Mouse (Mus musculus): ENCODE measurements around the gene Rprd1b.

GRCm38 (mm10) chr2:158058534-158058933 lies 30.2 kb downstream of the Rprd1b start:
- TF ChIP-seq CTCF (conservative IDR thresholded peaks at IDR 0.05; ENCODE audit: insufficient read depth, insufficient read length, low read depth, low read length) (no peak), POLR2A (IDR thresholded peaks at IDR 0.05; ENCODE audit: low read depth, low read length) (no peak)

Measured in kidney, adult 2 months (tissue).